Mouse (Mus musculus) MEL (cell line): ENCODE measurements at regions not wholly inside any gene's neighbourhood (a gene's known extent, or its start where the extent isn't known, plus 50 kb on each side); places are given as distances from the start of the nearest gene placed in this dataset.

Source experiments
- GABPA ChIP-seq: IDR thresholded peaks from 2 replicates; pipeline ENCODE4 v1.6.1; 2012; ENCODE audit warnings: low read depth, mild to moderate bottlenecking, inconsistent platforms, low read length, improper control_type of control experiment, moderate library complexity
- MXI1 ChIP-seq: IDR thresholded peaks from 2 replicates; pipeline ENCODE4 v1.6.1; 2011; ENCODE audit warnings: mild to moderate bottlenecking, low read depth, low read length, improper control_type of control experiment
- NRF1 ChIP-seq: IDR thresholded peaks from 2 replicates; pipeline ENCODE4 v1.6.1; 2014; ENCODE audit warnings: low read depth, mild to moderate bottlenecking, inconsistent platforms, low read length, improper control_type of control experiment, moderate library complexity; ENCODE audit not compliant: poor library complexity, insufficient read depth, severe bottlenecking
- POLR2A ChIP-seq, 2 experiments: IDR thresholded peaks; 2 replicates each; pipeline ENCODE4 v1.6.1; 2011 to 2012; ENCODE audit warnings: low read length in 2 of 2, mild to moderate bottlenecking in 2 of 2, control low read depth in 1 of 2, improper control_type of control experiment in 1 of 2, low read depth in 1 of 2, moderate library complexity in 1 of 2; ENCODE audit not compliant: control insufficient read depth in 1 of 2, insufficient read depth in 1 of 2, poor library complexity in 1 of 2
- UBTF ChIP-seq: IDR thresholded peaks from 2 replicates; pipeline ENCODE4 v1.6.1; 2012; ENCODE audit warnings: low read depth, mild to moderate bottlenecking, inconsistent platforms, low read length, improper control_type of control experiment, moderate library complexity, borderline replicate concordance; ENCODE audit not compliant: insufficient read depth
- ZMIZ1 ChIP-seq: IDR thresholded peaks from 2 replicates; pipeline ENCODE4 v1.6.1; 2012; ENCODE audit warnings: low read depth, mild to moderate bottlenecking, inconsistent platforms, low read length, improper control_type of control experiment, moderate library complexity

DNA sequence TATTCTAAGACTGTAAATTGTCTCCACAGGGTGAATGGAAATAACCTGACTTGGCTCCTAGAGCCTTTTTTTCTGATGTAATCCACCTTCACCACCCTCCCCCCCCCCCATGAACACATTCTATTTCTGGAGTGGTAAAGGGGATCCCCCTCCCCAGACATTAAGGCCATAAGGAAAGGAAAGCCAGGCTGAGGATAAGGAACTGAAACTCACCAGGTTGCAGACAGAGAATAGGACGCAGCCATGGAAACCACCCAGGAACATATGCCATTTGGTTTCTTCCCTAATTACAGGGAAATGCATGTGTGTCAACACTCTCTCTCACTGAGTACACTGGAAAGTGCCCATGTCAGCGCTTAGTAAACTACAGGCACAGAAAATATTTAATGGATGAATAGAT, 96.5 kb upstream of the Gnao1 start:
- TF ChIP-seq ZMIZ1 (no peak), NRF1 (no peak), POLR2A (IDR thresholded peaks at IDR 0.05; ENCODE audit: control insufficient read depth in 1 of 2, insufficient read depth in 1 of 2, low read depth in 1 of 2, low read length in 2 of 2, poor library complexity in 1 of 2) (no peak), MXI1 (no peak), UBTF (no peak), GABPA (no peak)
